Mouse (Mus musculus) stomach, postnatal 0 days (tissue): ENCODE measurements at regions not wholly inside any gene's neighbourhood (a gene's known extent, or its start where the extent isn't known, plus 50 kb on each side); places are given as distances from the start of the nearest gene placed in this dataset.

Experiments used
- CTCF ChIP-seq: IDR thresholded peaks from 2 replicates; pipeline ENCODE4 v1.5.1; 2016; ENCODE audit warnings: antibody characterized with exemption, low read depth, mild to moderate bottlenecking, moderate library complexity
- EP300 ChIP-seq: optimal IDR thresholded peaks from 2 replicates; pipeline ENCODE3; 2016; ENCODE audit warnings: antibody characterized with exemption

DNA sequence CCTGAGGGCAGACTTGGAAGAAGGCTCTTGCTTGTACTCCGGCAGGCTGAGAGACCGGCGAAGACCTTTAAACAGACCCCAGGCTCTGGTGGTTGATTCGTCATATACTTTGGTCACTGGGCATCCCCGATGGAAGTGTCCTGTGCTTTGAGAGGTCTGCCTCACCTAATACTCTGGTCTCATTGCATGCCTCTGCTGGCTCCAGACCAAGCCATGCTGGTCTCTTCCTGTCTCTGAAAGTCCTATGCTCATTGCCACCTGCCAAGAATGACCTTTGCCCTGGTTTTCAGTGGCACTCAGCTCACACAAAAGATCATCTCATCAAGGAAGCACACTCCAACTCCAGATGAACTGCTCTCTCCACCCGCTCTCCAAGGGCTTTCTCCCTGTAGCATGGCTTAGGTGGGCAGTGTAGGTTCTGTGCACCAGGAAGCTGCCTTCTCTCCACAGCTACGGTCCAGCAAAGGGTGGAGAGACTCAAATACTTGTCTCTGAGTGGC is 126.0 kb upstream of the Rcn1 start:
- TF ChIP-seq CTCF (no peak), EP300 (no peak)
